Mouse (Mus musculus) kidney, adult 2 months (tissue): Measurements from ENCODE around the gene Olfr403. TPM values are rescaled to one million over a fixed set of nuclear protein-coding genes. Genes with fewer than 3 reads are reported as not detected.

Source experiments
- DNase-seq: peaks from one replicate; pipeline ENCODE4 v3.0.0; 2021
- H3K27ac ChIP-seq: fragments of 200-500 bp; 2 replicates; pipeline ENCODE4 v1.5.1; 2012; ENCODE audit warnings: low read depth, low read length, control low read depth, inconsistent platforms; ENCODE audit not compliant: insufficient read depth
- H3K27me3 ChIP-seq: fragments of 200-500 bp; replicated peaks from 2 replicates; pipeline ENCODE4 v1.6.1; 2012; ENCODE audit warnings: mild to moderate bottlenecking, moderate library complexity, low read length, inconsistent platforms; ENCODE audit not compliant: control insufficient read depth, insufficient read depth
- H3K36me3 ChIP-seq: fragments of 200-500 bp; 2 replicates; pipeline ENCODE4 v1.6.1; 2012; ENCODE audit warnings: mild to moderate bottlenecking, moderate library complexity, low read length, inconsistent platforms; ENCODE audit not compliant: control insufficient read depth, insufficient read depth
- H3K4me1 ChIP-seq: fragments of 200-500 bp; 2 replicates; pipeline ENCODE4 v1.6.1; 2011; ENCODE audit warnings: low read length; ENCODE audit not compliant: control insufficient read depth, insufficient read depth
- H3K4me3 ChIP-seq: fragments of 200-500 bp; 2 replicates; pipeline ENCODE4 v1.5.1; 2011; ENCODE audit warnings: mild to moderate bottlenecking, low read depth, low read length, control low read depth; ENCODE audit not compliant: insufficient read depth
- CTCF ChIP-seq: fragments of 200-500 bp; conservative IDR thresholded peaks from 2 replicates; pipeline ENCODE4 v1.5.1; 2011; ENCODE audit warnings: low read depth, mild to moderate bottlenecking, control low read depth, low read length, moderate library complexity, mixed read lengths; ENCODE audit not compliant: insufficient read depth, insufficient read length
- POLR2A ChIP-seq: fragments of 200-500 bp; IDR thresholded peaks from one replicate; pipeline ENCODE4 v1.6.1; 2011; ENCODE audit warnings: low read depth, low read length, control low read depth
- WGBS: fragments of 180-500 bp; shearing (Covaris S2); methylation state at CpG from one replicate; pipeline ENCODE4 v1.1.7; 2018; 5-methylcytosine and 5-hydroxymethylcytosine counted together
- polyA plus RNA-seq: library from polyadenylated mRNA; depleted of rRNA; stranded (reverse); fragments of >200 nt; gene quantifications from 2 replicates; pipeline ENCODE4 v1.2.3, GENCODE M21; 2012; rRNA removed

The Olfr403 gene
- polyA plus RNA-seq, 1 experiment = not detected

- DNase-seq = no peak
- Histone ChIP-seq H3K27ac (no peak overlapping the region), H3K4me1 (no peaks in the 10 kb centered on the region), H3K4me3 (no peak overlapping the region), H3K27me3 (no peaks in the 10 kb centered on the region), H3K36me3 (no peaks in the 10 kb centered on the region)
- WGBS = 88% methylated on average over 3 of the region's 3 CpGs
- TF ChIP-seq CTCF = no peak
- TF ChIP-seq POLR2A = no peak
Observed at GRCm38 (mm10) chr11:74241201-74241600, 55.2 kb downstream of the Olfr403 start.

Other genes starting within 250 kb of the Olfr403 start
- not detected in 2 replicates for gene Olfr23, start 249.6 kb upstream of the Olfr403 start, polyA plus RNA-seq
- not detected in 2 replicates for gene Olfr397, start 225.4 kb upstream of the Olfr403 start, polyA plus RNA-seq
- not detected in 2 replicates for gene Olfr398, start 195.8 kb upstream of the Olfr403 start, polyA plus RNA-seq
- not detected in 2 replicates for gene Olfr139, start 129.7 kb upstream of the Olfr403 start, polyA plus RNA-seq
- not detected in 2 replicates for gene Olfr399, start 129.6 kb upstream of the Olfr403 start, polyA plus RNA-seq
- gene Zfp616, start 116.3 kb upstream of the Olfr403 start, polyA plus RNA-seq = not detected in 2 replicates
- not detected in 2 replicates for gene Olfr401, start 72.5 kb upstream of the Olfr403 start, polyA plus RNA-seq
- not detected in 2 replicates for gene Olfr402, start 32.7 kb upstream of the Olfr403 start, polyA plus RNA-seq
- not detected in 2 replicates for gene Olfr43, start 25.1 kb downstream of the Olfr403 start, polyA plus RNA-seq
- gene Olfr406, start 73.6 kb downstream of the Olfr403 start, polyA plus RNA-seq = not detected in 2 replicates
- gene Olfr59, start 97.5 kb downstream of the Olfr403 start, polyA plus RNA-seq = not detected in 2 replicates
- gene Olfr410, start 151.8 kb downstream of the Olfr403 start, polyA plus RNA-seq = not detected in 2 replicates
- not detected in 2 replicates for gene Olfr411, start 166.4 kb downstream of the Olfr403 start, polyA plus RNA-seq
- gene Olfr412, start 175.8 kb downstream of the Olfr403 start, polyA plus RNA-seq = not detected in 2 replicates